Mouse (Mus musculus) thymus, adult 2 months (tissue): ENCODE measurements around the gene Snx13. TPM values are rescaled to one million over a fixed set of nuclear protein-coding genes. Genes with fewer than 3 reads are reported as not detected.

ENCODE experiments used
- DNase-seq: peaks from one replicate; pipeline ENCODE4 v3.0.0; 2021
- H3K27ac ChIP-seq: fragments of 200-500 bp; 2 replicates; pipeline ENCODE4 v1.5.1; 2012; ENCODE audit warnings: low read length, control low read depth; ENCODE audit not compliant: control insufficient read depth, insufficient read depth
- H3K27me3 ChIP-seq: fragments of 200-500 bp; 2 replicates; pipeline ENCODE4 v1.6.1; 2012; ENCODE audit warnings: mild to moderate bottlenecking, low read length, moderate library complexity, mixed read lengths; ENCODE audit not compliant: control insufficient read depth, insufficient read depth
- H3K36me3 ChIP-seq: fragments of 200-500 bp; 2 replicates; pipeline ENCODE4 v1.6.1; 2012; ENCODE audit warnings: mild to moderate bottlenecking, low read length, moderate library complexity; ENCODE audit not compliant: control insufficient read depth, insufficient read depth
- H3K4me1 ChIP-seq: fragments of 200-500 bp; replicated peaks from 2 replicates; pipeline ENCODE4 v1.6.1; 2012; ENCODE audit warnings: low read length; ENCODE audit not compliant: control insufficient read depth, insufficient read depth
- H3K4me3 ChIP-seq: fragments of 200-500 bp; 2 replicates; pipeline ENCODE4 v1.5.1; 2012; ENCODE audit warnings: mild to moderate bottlenecking, low read length, control low read depth, moderate library complexity; ENCODE audit not compliant: control insufficient read depth, insufficient read depth
- CTCF ChIP-seq: fragments of 200-500 bp; IDR thresholded peaks from 2 replicates; pipeline ENCODE4 v1.5.1; 2012; ENCODE audit warnings: mild to moderate bottlenecking, control low read depth, low read length, moderate library complexity, borderline replicate concordance; ENCODE audit not compliant: control insufficient read depth, poor library complexity, insufficient read depth; ENCODE audit errors: extremely low read depth
- POLR2A ChIP-seq: fragments of 200-500 bp; IDR thresholded peaks from 2 replicates; pipeline ENCODE4 v1.6.1; 2012; ENCODE audit warnings: mild to moderate bottlenecking, low read length, control low read depth, moderate library complexity; ENCODE audit not compliant: control insufficient read depth, poor library complexity, insufficient read depth; ENCODE audit errors: extremely low read depth
- WGBS: fragments of 180-500 bp; shearing (Covaris S2); methylation state at CpG from one replicate; pipeline ENCODE4 v1.1.7; 2018; 5-methylcytosine and 5-hydroxymethylcytosine counted together
- polyA plus RNA-seq: library from polyadenylated mRNA; depleted of rRNA; stranded (reverse); fragments of >200 nt; gene quantifications from 2 replicates; pipeline ENCODE4 v1.2.3, GENCODE M21; 2012

Gene Snx13
- polyA plus RNA-seq, 1 experiment: 5.5 TPM

GRCm38 (mm10) chr12:35055114-35056095, 8.4 kb downstream of the Snx13 start:
- H3K36me3 ChIP-seq: no peaks in the 10 kb centered on the region
- no peaks in the 10 kb centered on the region for H3K27me3 ChIP-seq
- H3K4me3 ChIP-seq: no peak overlapping the region
- no peak overlapping the region for H3K27ac ChIP-seq
- 36% methylated on average over 7 of the region's 7 CpGs for WGBS
- no peak for DNase-seq
- no peak for TF ChIP-seq POLR2A
- TF ChIP-seq CTCF: no peak
- H3K4me1 ChIP-seq: peaks cover 4% of the 10 kb centered on the region

DNA sequence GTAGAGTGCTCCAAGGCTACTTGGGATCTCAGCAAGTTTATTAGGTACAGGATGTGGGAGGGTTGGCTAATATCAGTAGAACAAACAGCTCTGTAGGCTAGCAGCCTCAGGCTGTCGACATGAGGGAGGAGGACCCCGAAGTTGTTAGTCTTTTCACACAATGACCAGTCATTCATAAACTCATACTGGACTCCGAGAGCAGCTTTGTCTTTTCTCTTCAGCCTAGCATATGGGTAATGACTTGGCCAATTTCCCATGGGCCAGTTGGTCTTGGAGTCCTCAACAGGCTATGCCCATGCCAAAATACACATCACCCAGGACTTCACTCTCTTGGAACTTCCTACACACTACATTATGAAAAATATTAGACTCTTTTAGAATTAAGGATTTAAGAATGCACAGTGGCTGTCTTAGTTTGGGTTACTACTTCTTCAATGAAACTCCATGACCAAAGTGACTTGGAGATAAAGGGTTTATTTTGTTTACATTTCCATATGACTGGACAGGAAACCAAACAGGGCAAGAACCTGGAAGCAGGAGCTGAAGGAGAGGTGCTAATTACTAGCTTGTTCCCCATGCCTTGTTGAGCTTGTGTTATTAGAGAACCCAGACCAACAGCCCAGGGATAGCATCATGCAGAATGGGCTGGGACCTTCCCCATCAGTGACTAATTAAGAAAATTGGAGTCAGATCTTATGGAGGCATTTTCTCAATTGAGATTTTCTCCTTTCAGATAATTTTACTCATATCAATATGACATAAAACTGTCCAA, 16.9 kb downstream of the Snx13 start:
- Histone ChIP-seq H3K27ac (no peak overlapping the region), H3K4me3 (no peak overlapping the region), H3K27me3 (no peaks in the 10 kb centered on the region), H3K4me1 (no peaks in the 10 kb centered on the region; the same call in 1 of the 2 replicates), H3K36me3 (no peaks in the 10 kb centered on the region)
- TF ChIP-seq POLR2A (no peak), CTCF (no peak)
- no peak for DNase-seq
- WGBS: 88% methylated on average over 3 of the region's 3 CpGs

- DNase-seq: no peak
- TF ChIP-seq POLR2A: no peak
- TF ChIP-seq CTCF: no peak
Observed at GRCm38 (mm10) chr12:35067621-35068020, 20.6 kb downstream of the Snx13 start.

DNA sequence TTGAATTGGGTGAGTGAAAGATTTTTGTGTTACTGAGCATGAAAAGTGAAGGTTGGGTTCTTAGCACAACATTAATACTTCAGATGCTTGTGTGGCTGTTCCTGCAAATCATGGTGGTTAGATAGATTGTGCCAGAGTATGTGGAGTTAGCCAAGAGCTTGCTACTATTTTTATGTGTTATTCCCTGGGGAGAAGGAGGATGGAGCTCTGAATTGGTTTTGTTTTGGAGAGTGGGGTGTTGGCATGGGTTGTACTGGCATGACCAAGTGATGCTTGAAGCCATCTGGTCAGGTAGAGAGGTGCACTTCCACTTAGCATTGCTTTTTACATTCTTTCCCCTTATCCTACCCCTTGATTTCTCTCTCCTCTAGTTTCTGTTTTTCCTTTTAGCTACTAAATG, 24.4 kb downstream of the Snx13 start:
- no peaks in the 10 kb centered on the region for H3K4me1 ChIP-seq
- DNase-seq: no peak
- H3K4me3 ChIP-seq: no peak overlapping the region
- no peaks in the 10 kb centered on the region for H3K36me3 ChIP-seq
- TF ChIP-seq CTCF: no peak
- no peak for TF ChIP-seq POLR2A
- H3K27me3 ChIP-seq: no peaks in the 10 kb centered on the region
- no peak overlapping the region for H3K27ac ChIP-seq

More at GRCm38 (mm10) chr12:35067621-35068020, 20.6 kb downstream of the Snx13 start:
- Histone ChIP-seq H3K27ac (no peak overlapping the region), H3K27me3 (no peaks in the 10 kb centered on the region), H3K4me3 (no peak overlapping the region), H3K36me3 (no peaks in the 10 kb centered on the region), H3K4me1 (no peaks in the 10 kb centered on the region)

GRCm38 (mm10) chr12:35072178-35072577, 25.2 kb downstream of the Snx13 start:
- no peak for TF ChIP-seq CTCF
- TF ChIP-seq POLR2A: no peak
- Histone ChIP-seq H3K4me1 (no peaks in the 10 kb centered on the region), H3K27ac (no peak overlapping the region), H3K36me3 (no peaks in the 10 kb centered on the region), H3K27me3 (no peaks in the 10 kb centered on the region), H3K4me3 (no peak overlapping the region)
- DNase-seq: no peak

- WGBS: 93% methylated on average over 3 of the region's 3 CpGs
- no peak overlapping the region for H3K4me3 ChIP-seq
- no peaks in the 10 kb centered on the region for H3K27me3 ChIP-seq
- no peaks in the 10 kb centered on the region for H3K4me1 ChIP-seq
- H3K36me3 ChIP-seq: no peaks in the 10 kb centered on the region
- no peak for DNase-seq
- TF ChIP-seq POLR2A: no peak
- no peak overlapping the region for H3K27ac ChIP-seq
Observed at GRCm38 (mm10) chr12:35075993-35076392, 29.0 kb downstream of the Snx13 start.
